Mouse (Mus musculus): Measurements from ENCODE around the gene Bbof1.

Bbof1 gene

DNA sequence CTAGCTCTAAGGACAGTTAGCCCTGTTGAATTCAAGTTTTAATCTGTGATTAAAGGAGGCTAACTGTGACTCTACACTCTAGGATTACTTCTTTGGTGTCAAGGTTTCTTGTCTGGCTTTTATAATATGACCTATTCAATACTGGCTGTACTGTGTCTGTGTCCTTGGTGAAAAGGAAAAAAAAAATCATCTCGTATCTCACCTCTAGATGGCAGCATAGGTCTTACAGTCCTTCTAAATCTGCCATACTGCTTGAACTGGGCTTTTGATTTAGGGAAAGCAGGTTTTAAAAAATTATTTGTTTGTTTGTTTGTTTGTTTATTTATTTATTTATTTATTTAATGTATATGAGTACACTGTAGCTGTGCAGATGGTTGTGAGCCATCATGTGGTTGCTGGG, 59.8 kb downstream of the Bbof1 start:
- DNase-seq (ENCODE audit: low spot score in 2 of 2), result no peak

DNA sequence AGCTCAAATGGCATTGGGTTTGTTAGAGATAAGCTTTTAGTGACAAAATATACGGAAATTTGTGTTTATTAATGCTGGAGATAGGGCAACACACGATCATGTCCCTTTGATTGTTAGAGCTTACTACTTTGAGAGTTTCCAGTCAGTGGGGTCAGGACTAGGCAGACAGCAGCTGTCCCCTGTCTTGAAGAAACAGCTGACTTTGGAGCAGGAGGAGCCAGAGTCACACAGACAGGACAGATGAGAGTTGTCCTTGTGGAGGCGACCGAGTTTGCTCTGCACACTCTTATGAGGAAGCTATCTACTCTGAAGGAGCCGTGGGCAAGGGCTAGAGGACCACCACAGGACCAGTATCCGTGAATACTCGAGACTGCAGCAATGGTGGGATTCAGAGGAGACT, 70.1 kb downstream of the Bbof1 start:
- no peak for DNase-seq (ENCODE audit: low spot score in 2 of 2)

DNA sequence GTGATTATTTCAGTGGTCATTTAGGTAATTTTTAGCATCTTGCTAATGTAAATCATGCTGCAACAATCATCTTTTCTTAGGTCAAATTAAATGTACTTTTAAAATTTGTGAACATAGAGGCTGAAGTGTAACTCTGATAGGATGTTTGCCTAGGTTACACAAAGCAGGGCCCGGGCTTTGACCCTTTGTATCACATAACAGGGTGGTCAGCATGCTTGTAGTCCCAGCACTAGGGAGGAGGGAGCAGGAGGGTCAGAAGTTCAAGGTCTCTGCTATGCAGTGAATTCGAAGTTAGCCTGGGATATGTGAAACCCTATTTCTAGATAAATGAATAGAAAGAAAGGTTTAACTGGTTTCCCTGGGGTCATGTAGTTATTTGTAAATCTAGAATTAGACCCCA, 72.4 kb downstream of the Bbof1 start:
- no peak for DNase-seq (ENCODE audit: low spot score in 2 of 2)

DNA sequence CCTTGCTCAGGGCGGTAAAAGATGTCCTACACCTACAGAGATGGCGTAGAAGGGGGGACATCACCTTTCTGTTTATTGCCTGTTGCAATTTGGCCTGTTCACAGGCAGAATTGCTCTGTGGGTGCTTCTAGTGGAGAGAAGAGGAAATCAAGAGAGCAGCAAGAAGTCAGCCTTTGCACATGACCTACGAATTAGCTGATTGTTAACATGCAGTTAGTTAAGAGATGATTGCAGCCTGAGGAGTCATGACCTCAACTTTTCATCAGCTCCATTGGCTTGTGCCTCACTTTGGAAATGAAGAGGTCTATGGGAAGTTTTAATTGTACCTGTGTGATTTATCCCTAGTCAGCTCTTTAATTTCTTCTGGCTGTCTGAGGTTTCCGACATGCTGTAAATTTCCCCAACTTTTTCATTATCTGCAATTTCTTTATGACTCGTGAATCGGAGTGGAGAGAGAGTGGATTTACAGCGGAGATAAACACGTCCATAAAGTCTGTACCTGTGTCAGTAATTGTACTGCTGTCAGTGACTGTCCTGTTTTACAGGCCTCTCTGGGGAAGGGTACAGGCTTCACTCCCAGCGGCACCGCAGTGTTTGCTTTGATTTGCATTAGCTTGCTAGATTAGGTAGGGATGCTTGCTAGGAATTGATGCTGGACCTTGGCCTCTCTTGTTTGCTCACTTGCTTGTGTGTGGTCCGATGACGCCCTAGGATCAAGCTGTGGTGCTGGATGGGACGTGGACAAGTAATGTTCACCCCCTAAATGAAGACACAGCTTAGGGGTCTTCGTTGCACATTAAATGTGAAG, 74.1 kb downstream of the Bbof1 start:
- no peak for DNase-seq (ENCODE audit: low spot score in 2 of 2)

DNA sequence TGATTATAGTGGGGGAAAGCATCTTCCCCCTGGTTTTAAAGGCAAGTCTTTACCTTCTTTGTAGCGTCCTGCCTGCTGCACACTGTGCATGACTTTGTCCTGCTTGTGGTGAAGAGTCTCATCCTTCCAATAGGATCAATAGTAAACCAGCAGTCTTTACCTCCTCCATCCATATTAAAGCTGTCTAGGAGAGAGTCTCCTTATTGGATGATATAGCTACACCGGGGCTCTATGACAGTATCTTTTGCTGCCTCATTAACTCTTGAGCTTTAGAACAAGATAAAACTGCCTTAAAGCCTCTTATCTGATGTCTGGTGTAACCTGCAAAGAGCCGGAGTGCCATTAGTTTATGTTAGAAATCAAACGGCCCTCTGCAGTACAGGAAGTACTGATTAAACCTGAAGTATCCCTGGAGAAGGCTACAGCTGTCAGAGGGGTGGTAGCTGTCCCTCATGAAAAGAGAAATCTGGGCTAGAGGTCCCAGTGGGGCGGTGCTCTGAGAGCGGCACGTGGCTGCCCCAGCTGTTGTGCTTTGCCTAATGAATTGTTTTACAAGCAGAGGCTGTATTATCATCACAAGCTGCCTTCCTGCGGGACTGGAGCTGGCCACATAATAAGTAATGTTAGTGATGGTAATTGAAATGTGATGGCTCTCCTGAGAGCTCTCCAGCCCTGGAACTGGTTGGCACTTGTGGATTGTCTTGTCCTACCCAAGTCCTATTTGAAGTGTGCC, 78.6 kb downstream of the Bbof1 start:
- DNase-seq (ENCODE audit: low spot score in 2 of 2), result peak in 1 of 2 experiments; percentile 1
